Comparison of ENCODE assay signal across 27 mouse cellular contexts in the genomic region with DNA sequence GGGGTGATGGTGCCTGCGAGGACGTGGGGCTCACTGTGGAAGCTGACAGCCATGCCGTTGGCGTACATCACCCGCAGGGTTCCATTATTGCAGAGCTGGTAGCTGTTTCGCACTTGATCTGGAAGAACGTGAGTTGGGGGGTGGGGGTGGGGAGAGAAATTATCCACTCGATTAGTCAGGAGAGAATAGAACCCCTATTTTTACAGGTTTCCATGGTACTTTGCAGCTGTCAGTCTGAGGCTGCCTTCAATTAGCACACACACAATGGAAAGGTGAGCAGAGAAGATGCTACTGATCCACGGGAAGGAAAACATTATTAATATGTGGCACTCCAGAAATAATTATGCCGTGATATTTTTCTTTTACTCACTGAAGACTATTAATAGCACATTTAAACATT. TPM values are rescaled to one million over a fixed set of nuclear protein-coding genes. Genes with fewer than 3 reads are reported as not detected.
A peak's percentile ranks its signal among the peaks of the same experiment; 100 is the strongest.
DNase-seq lines count a peak whose midpoint lies in the region; ATAC-seq and TF ChIP-seq lines count a peak whose summit lies in the region.
"Had no signal": no experiment of that assay in that cellular context is flagged by ENCODE, and none has a peak within 500 bp of the region (broad histone marks: within the 10 kb centered on the region; RNA-seq: fewer than 3 reads in every experiment).

No protein-coding gene starts in this region.

- no peak for TF ChIP-seq CTCF in midbrain, postnatal 0 days (IDR thresholded peaks at IDR 0.05)
- TF ChIP-seq CTCF in brain, embryonic 14.5 days (IDR thresholded peaks at IDR 0.05; ENCODE audit: borderline replicate concordance, extremely low read depth, insufficient read depth, insufficient read length), result no peak

- peaks cover 23% of the 10 kb centered on the region for H3K4me1 ChIP-seq in forebrain, embryonic 16.5 days (replicated peaks; ENCODE audit: control insufficient read depth, insufficient read depth, low read length)
- no peaks in the 10 kb centered on the region for H3K4me1 ChIP-seq in forebrain, embryonic 11.5 days (replicated peaks; ENCODE audit: control insufficient read depth, insufficient read depth, low read length)
- peaks cover 24% of the 10 kb centered on the region for H3K4me1 ChIP-seq in midbrain, embryonic 15.5 days
- H3K4me1 ChIP-seq in midbrain, postnatal 0 days (ENCODE audit: insufficient read depth, low read length), result peaks cover 10% of the 10 kb centered on the region

- H3K4me3 ChIP-seq in forebrain, embryonic 16.5 days (replicated peaks; ENCODE audit: low read length), result no peak overlapping the region
- H3K4me3 ChIP-seq in forebrain, embryonic 11.5 days (ENCODE audit: low read depth, low read length), result no peak overlapping the region
- no peak overlapping the region for H3K4me3 ChIP-seq in midbrain, embryonic 15.5 days
- no peak overlapping the region for H3K4me3 ChIP-seq in midbrain, postnatal 0 days (ENCODE audit: low read depth, low read length)
- H3K4me3 ChIP-seq: forebrain, embryonic 12.5 days; heart, adult 2 months; heart, embryonic 10.5 days; heart, embryonic 13.5 days had no signal

- no peak overlapping the region for H3K9ac ChIP-seq in forebrain, embryonic 16.5 days (replicated peaks; ENCODE audit: low read depth, low read length)
- H3K9ac ChIP-seq in forebrain, embryonic 11.5 days (ENCODE audit: low read length), result no peak overlapping the region
- H3K9ac ChIP-seq in midbrain, embryonic 15.5 days, result no peak overlapping the region
- no peak overlapping the region for H3K9ac ChIP-seq in midbrain, postnatal 0 days (replicated peaks; ENCODE audit: low read length, poor library complexity, severe bottlenecking)
- H3K9ac ChIP-seq: forebrain, embryonic 12.5 days; heart, embryonic 13.5 days; hindbrain, embryonic 14.5 days had no signal

- no peaks in the 10 kb centered on the region for H3K9me3 ChIP-seq in forebrain, embryonic 16.5 days (ENCODE audit: control insufficient read depth, low read length)
- H3K9me3 ChIP-seq in forebrain, embryonic 11.5 days (ENCODE audit: control insufficient read depth, low read length), result no peaks in the 10 kb centered on the region
- no peaks in the 10 kb centered on the region for H3K9me3 ChIP-seq in midbrain, embryonic 15.5 days
- no peaks in the 10 kb centered on the region for H3K9me3 ChIP-seq in midbrain, postnatal 0 days (ENCODE audit: low read length)
- H3K9me3 ChIP-seq: forebrain, embryonic 12.5 days; heart, embryonic 10.5 days; heart, embryonic 13.5 days had no signal

- 49% methylated on average over 10 of the region's 10 CpGs for WGBS in forebrain, embryonic 16.5 days
- 75% methylated on average over 10 of the region's 10 CpGs for WGBS in forebrain, embryonic 11.5 days
- 61% methylated on average over 10 of the region's 10 CpGs for WGBS in midbrain, embryonic 15.5 days
- 72% methylated on average over 10 of the region's 10 CpGs for WGBS in midbrain, postnatal 0 days

- ATAC-seq in forebrain, embryonic 16.5 days, result peak; percentile 48
- ATAC-seq in forebrain, embryonic 11.5 days (replicated peaks; ENCODE audit: low FRiP score), result no peak
- ATAC-seq in midbrain, embryonic 15.5 days (replicated peaks), result no peak
- no peak for ATAC-seq in midbrain, postnatal 0 days (ENCODE audit: low FRiP score)
- ATAC-seq: inflammation-experienced regulatory T-cells, adult 6 months; intestine, embryonic 16.5 days; Patski had no signal

- no peak for DNase-seq in forebrain, embryonic 11.5 days (ENCODE audit: low spot score)
- no peak for DNase-seq in midbrain, postnatal 0 days (ENCODE audit: low spot score)
- DNase-seq in brain, embryonic 14.5 days (ENCODE audit: low read depth), result peak; percentile 59
- no peak for DNase-seq in kidney, postnatal 14 days
- DNase-seq: adrenal gland, postnatal 10 days; adrenal gland, postnatal 36 days; B cell, adult 2 months; cerebellum, adult 18-20 months; cerebellum, adult 9-10 months; cerebellum, postnatal 14 days; gastrocnemius, postnatal 10 days; gastrocnemius, postnatal 36 days; heart, adult 2 months; heart, postnatal 14 days; heart, postnatal 4 days had no signal

- peaks cover 2% of the 10 kb centered on the region; the same call in 1 of the 2 replicates for H3K36me3 ChIP-seq in forebrain, embryonic 16.5 days (ENCODE audit: control insufficient read depth, insufficient read depth)
- H3K36me3 ChIP-seq in forebrain, embryonic 11.5 days (ENCODE audit: control insufficient read depth, insufficient read depth, low read length), result no peaks in the 10 kb centered on the region
- 0 out of 2 replicates have a peak, but pooled peaks cover 3% of the 10 kb centered on the region for H3K36me3 ChIP-seq in midbrain, embryonic 15.5 days (replicated peaks)
- H3K36me3 ChIP-seq in midbrain, postnatal 0 days (ENCODE audit: insufficient read depth, low read length), result no peaks in the 10 kb centered on the region
- H3K36me3 ChIP-seq: forebrain, embryonic 12.5 days; G1E; heart, embryonic 10.5 days; heart, embryonic 13.5 days had no signal

- peak overlapping the region; percentile 21; the same call in 1 of the 2 replicates for H3K27ac ChIP-seq in forebrain, embryonic 16.5 days (ENCODE audit: low read length)
- H3K27ac ChIP-seq in forebrain, embryonic 11.5 days (ENCODE audit: low read depth, low read length), result no peak overlapping the region
- H3K27ac ChIP-seq in midbrain, embryonic 15.5 days, result peak overlapping the region; percentile 30; the same call in 1 of the 2 replicates
- H3K27ac ChIP-seq in midbrain, postnatal 0 days (ENCODE audit: low read depth, low read length), result no peak overlapping the region
- H3K27ac ChIP-seq: forebrain, embryonic 12.5 days; heart, adult 2 months; heart, embryonic 10.5 days; heart, embryonic 13.5 days; hindbrain, embryonic 14.5 days; hindbrain, postnatal 0 days had no signal

- H3K4me2 ChIP-seq in forebrain, embryonic 16.5 days (ENCODE audit: low read length), result no peak overlapping the region
- H3K4me2 ChIP-seq in forebrain, embryonic 11.5 days (ENCODE audit: low read depth, low read length, severe bottlenecking), result no peak overlapping the region
- H3K4me2 ChIP-seq in midbrain, embryonic 15.5 days, result no peak overlapping the region
- H3K4me2 ChIP-seq in midbrain, postnatal 0 days (ENCODE audit: low read depth, low read length, poor library complexity, severe bottlenecking), result no peak overlapping the region
- H3K4me2 ChIP-seq: forebrain, embryonic 12.5 days; heart, embryonic 13.5 days; hindbrain, embryonic 14.5 days had no signal

- H3K27me3 ChIP-seq in forebrain, embryonic 16.5 days (replicated peaks; ENCODE audit: control insufficient read depth, insufficient read depth, low read length), result no peaks in the 10 kb centered on the region
- H3K27me3 ChIP-seq in forebrain, embryonic 11.5 days (ENCODE audit: control insufficient read depth, insufficient read depth, low read length), result no peaks in the 10 kb centered on the region
- H3K27me3 ChIP-seq in midbrain, embryonic 15.5 days (replicated peaks), result no peaks in the 10 kb centered on the region
- no peaks in the 10 kb centered on the region for H3K27me3 ChIP-seq in midbrain, postnatal 0 days (ENCODE audit: insufficient read depth, low read length)
- H3K27me3 ChIP-seq: Patski had no signal

- TF ChIP-seq POLR2A in brain, embryonic 14.5 days (IDR thresholded peaks at IDR 0.05; ENCODE audit: borderline replicate concordance, extremely low read depth, insufficient read depth, insufficient read length, poor library complexity, severe bottlenecking), result no peak

RNA-seq across cellular contexts. Expression of gene Wwc1, which starts 59.5 kb away (rescaled TPM):
- 10.2 and 14.9 TPM in 2 replicates for polyA plus RNA-seq in forebrain, embryonic 16.5 days (2015; fragmentation: Nextera tagmentation; extraction: Ambion mirVana)
- polyA plus RNA-seq in forebrain, embryonic 11.5 days (2014; fragmentation: Nextera tagmentation; extraction: Ambion mirVana), result 10.6 and 15.9 TPM in 2 replicates
- 13.2 and 18.1 TPM in 2 replicates for polyA plus RNA-seq in midbrain, embryonic 15.5 days (2015; fragmentation: Nextera tagmentation; extraction: Ambion mirVana)
- total RNA-seq in midbrain, postnatal 0 days (2014; rRNA removed), result 11.9 and 15.4 TPM in 2 replicates
- polyA plus RNA-seq in midbrain, postnatal 0 days (2015; fragmentation: Nextera tagmentation; extraction: Ambion mirVana), result 8.0 and 9.2 TPM in 2 replicates
- polyA plus RNA-seq in brain, embryonic 14.5 days (2012; rRNA removed), result 39.4 and 45.1 TPM in 2 replicates
- total RNA-seq: granulocyte monocyte progenitor cell, adult 5-6 weeks had no signal

Comparison
In these comparisons a context has a peak if more than half of its experiments do, and no peak if none do; other contexts are left out.
1. H3K27ac ChIP-seq: peak in forebrain, embryonic 16.5 days (single experiment) and midbrain, embryonic 15.5 days (single experiment); none in forebrain, embryonic 11.5 days (single experiment) and midbrain, postnatal 0 days (single experiment).